Mouse (Mus musculus) adrenal gland, adult 18-20 months (tissue): ENCODE measurements around the gene Dkk1. TPM values are rescaled to one million over a fixed set of nuclear protein-coding genes. Genes with fewer than 3 reads are reported as not detected.
"Not testable (repeated sequence)": the region's sequence is repeated elsewhere in the genome, so short reads cannot be mapped to it uniquely, and the experiment has no call there.

Experiments used
- DNase-seq, 2 experiments: peaks; one replicate each; pipeline ENCODE4 v3.0.0; 2021 to 2022; ENCODE audit warnings: low spot score in 2 of 2
- long read RNA-seq, 2 experiments: library from polyadenylated mRNA; stranded (forward); transcript quantifications; one replicate each; pipeline ENCODE4 v2.0.0; 2021
- total RNA-seq, 2 experiments: library from RNA; stranded (reverse); gene quantifications; 1 replicate in 1 of 2; 2 replicates in 1 of 2; pipeline ENCODE4 v1.2.3; 2021

The Dkk1 gene
- not detected for total RNA-seq
- long read RNA-seq, experiment 1, result 0 reads
- long read RNA-seq, experiment 2, result 0 reads

- DNase-seq, result no peak
These were observed at the start of gene Dkk1 for GRCm38 (mm10) chr19:30549044-30549853. TSS of gene Dkk1 (minus strand) at chr19:30549665.

GRCm38 (mm10) chr19:30586366-30586765 is 36.9 kb upstream of the Dkk1 start:
- no peak for DNase-seq

GRCm38 (mm10) chr19:30564516-30564915 is 15.1 kb upstream of the Dkk1 start:
- DNase-seq, result no peak

- no peak for DNase-seq
These were observed 14.4 kb upstream of the Dkk1 start for GRCm38 (mm10) chr19:30563876-30564275.

- DNase-seq, result no peak
These were observed 8.6 kb upstream of the Dkk1 start for GRCm38 (mm10) chr19:30558024-30558423.

- DNase-seq, result peak; percentile 51 to 54
These were observed 5.0 kb upstream of the Dkk1 start for GRCm38 (mm10) chr19:30554467-30554881.

GRCm38 (mm10) chr19:30553740-30554139 is 4.3 kb upstream of the Dkk1 start:
- DNase-seq, result no peak

- no peak for DNase-seq
These were observed 2.8 kb upstream of the Dkk1 start for GRCm38 (mm10) chr19:30552260-30552659.

GRCm38 (mm10) chr19:30549854-30550647 is 586 bp upstream of the Dkk1 start:
- DNase-seq, result no peak

- no peak for DNase-seq
These were observed 938 bp downstream of the Dkk1 start for GRCm38 (mm10) chr19:30548411-30549043.

GRCm38 (mm10) chr19:30539365-30539941 is 10.0 kb downstream of the Dkk1 start:
- not testable (repeated sequence) for DNase-seq

- no peak for DNase-seq
These were observed 32.7 kb downstream of the Dkk1 start for GRCm38 (mm10) chr19:30516771-30517170.

- DNase-seq, result no peak
These were observed 39.0 kb downstream of the Dkk1 start for GRCm38 (mm10) chr19:30510481-30510880.

- no peak for DNase-seq
These were observed 44.0 kb downstream of the Dkk1 start for GRCm38 (mm10) chr19:30505497-30505896.
